Mouse (Mus musculus) embryonic facial prominence, embryonic 13.5 days (tissue): ENCODE measurements around the gene Utrn. TPM values are rescaled to one million over a fixed set of nuclear protein-coding genes. Genes with fewer than 3 reads are reported as not detected.

Experiments used
- ATAC-seq: fragments of 200-750 bp; cut with Nextera tagmentation; 2 replicates; pipeline ENCODE4 v1.8.0; 2017; ENCODE audit warnings: low read depth; ENCODE audit not compliant: insufficient number of reproducible peaks, insufficient read depth, low FRiP score, low TSS enrichment
- H3K27ac ChIP-seq: fragments of 300-500 bp; sonication (generic); 2 replicates; pipeline ENCODE4 v1.5.1; 2015; ENCODE audit warnings: moderate library complexity, mild to moderate bottlenecking, inconsistent platforms
- H3K27me3 ChIP-seq: fragments of 300-500 bp; sonication (generic); 2 replicates; pipeline ENCODE4 v1.6.1; 2015; ENCODE audit warnings: mild to moderate bottlenecking, inconsistent platforms
- H3K36me3 ChIP-seq: fragments of 300-500 bp; sonication (generic); 2 replicates; pipeline ENCODE4 v1.6.1; 2015; ENCODE audit warnings: mild to moderate bottlenecking, inconsistent platforms
- H3K4me1 ChIP-seq: fragments of 300-500 bp; sonication (generic); 2 replicates; pipeline ENCODE4 v1.6.1; 2015; ENCODE audit warnings: inconsistent platforms
- H3K4me2 ChIP-seq: fragments of 300-500 bp; sonication (generic); 2 replicates; pipeline ENCODE4 v1.6.1; 2015; ENCODE audit warnings: moderate library complexity, mild to moderate bottlenecking, inconsistent platforms
- H3K4me3 ChIP-seq: fragments of 300-500 bp; sonication (generic); 2 replicates; pipeline ENCODE4 v1.5.1; 2015; ENCODE audit warnings: mild to moderate bottlenecking, inconsistent platforms
- H3K9ac ChIP-seq: fragments of 300-500 bp; sonication (generic); 2 replicates; pipeline ENCODE4 v1.6.1; 2015; ENCODE audit warnings: mild to moderate bottlenecking, inconsistent platforms
- H3K9me3 ChIP-seq: fragments of 300-500 bp; sonication (generic); 2 replicates; pipeline ENCODE4 v1.6.1; 2016; ENCODE audit warnings: inconsistent platforms
- WGBS: fragments of 180-500 bp; shearing (Covaris S2); methylation state at CpG from one replicate; pipeline ENCODE4 v1.1.7; 2015; ENCODE audit warnings: mixed read lengths; 5-methylcytosine and 5-hydroxymethylcytosine counted together
- polyA plus RNA-seq: library from polyadenylated mRNA; unstranded; fragments of >200 nt; fragmentation: Nextera tagmentation; extraction: Ambion mirVana; gene quantifications from 2 replicates; pipeline ENCODE4 v1.2.1, GENCODE M21; 2015

The Utrn gene
- polyA plus RNA-seq, 1 experiment from 2014 or later, result 101 TPM

- ATAC-seq, result no peak
- WGBS, result 90% methylated on average over 1 of the region's 1 CpGs
- H3K4me1 ChIP-seq, result no peaks in the 10 kb centered on the region
These were observed 490.0 kb downstream of the Utrn start for GRCm38 (mm10) chr10:12379123-12379522.

GRCm38 (mm10) chr10:12377727-12378126, 491.4 kb downstream of the Utrn start:
- Histone ChIP-seq H3K4me2 (no peak overlapping the region), H3K36me3 (no peaks in the 10 kb centered on the region), H3K9me3 (no peaks in the 10 kb centered on the region), H3K27me3 (no peaks in the 10 kb centered on the region), H3K4me1 (no peaks in the 10 kb centered on the region), H3K9ac (no peak overlapping the region), H3K27ac (no peak overlapping the region), H3K4me3 (no peak overlapping the region)
- WGBS, result 69% methylated on average over 3 of the region's 3 CpGs
- ATAC-seq, result no peak

More at GRCm38 (mm10) chr10:12379123-12379522, 490.0 kb downstream of the Utrn start:
- no peaks in the 10 kb centered on the region for H3K9me3 ChIP-seq
- no peak overlapping the region for H3K27ac ChIP-seq
- H3K9ac ChIP-seq, result no peak overlapping the region
- H3K4me3 ChIP-seq, result no peak overlapping the region
- H3K36me3 ChIP-seq, result peaks cover 2% of the 10 kb centered on the region; the same call in 1 of the 2 replicates
- H3K27me3 ChIP-seq, result no peaks in the 10 kb centered on the region
- no peak overlapping the region for H3K4me2 ChIP-seq

- no peak overlapping the region for H3K27ac ChIP-seq
- H3K4me3 ChIP-seq, result no peak overlapping the region
- no peak overlapping the region for H3K9ac ChIP-seq
- H3K4me2 ChIP-seq, result no peak overlapping the region
- no peaks in the 10 kb centered on the region for H3K4me1 ChIP-seq
- WGBS, result 85% methylated on average over 2 of the region's 2 CpGs
- no peaks in the 10 kb centered on the region for H3K9me3 ChIP-seq
- no peaks in the 10 kb centered on the region for H3K27me3 ChIP-seq
- ATAC-seq, result no peak
- no peaks in the 10 kb centered on the region for H3K36me3 ChIP-seq
These were observed 493.1 kb downstream of the Utrn start for GRCm38 (mm10) chr10:12376015-12376414.

GRCm38 (mm10) chr10:12374741-12375140, 494.4 kb downstream of the Utrn start:
- Histone ChIP-seq H3K36me3 (no peaks in the 10 kb centered on the region), H3K4me1 (no peaks in the 10 kb centered on the region), H3K9me3 (no peaks in the 10 kb centered on the region), H3K4me2 (no peak overlapping the region), H3K9ac (no peak overlapping the region), H3K27me3 (no peaks in the 10 kb centered on the region), H3K4me3 (no peak overlapping the region), H3K27ac (no peak overlapping the region)
- ATAC-seq, result no peak
- WGBS, result 95% methylated on average over 1 of the region's 1 CpGs

- WGBS, result 77% methylated on average over 4 of the region's 4 CpGs
- Histone ChIP-seq H3K9ac (no peak overlapping the region), H3K4me3 (no peak overlapping the region), H3K9me3 (no peaks in the 10 kb centered on the region), H3K27ac (no peak overlapping the region), H3K4me2 (no peak overlapping the region), H3K4me1 (no peaks in the 10 kb centered on the region), H3K27me3 (no peaks in the 10 kb centered on the region), H3K36me3 (no peaks in the 10 kb centered on the region)
- ATAC-seq, result no peak
These were observed 514.6 kb downstream of the Utrn start for GRCm38 (mm10) chr10:12354556-12354955.

GRCm38 (mm10) chr10:12354106-12354505, 515.1 kb downstream of the Utrn start:
- no peak for ATAC-seq
- Histone ChIP-seq H3K9me3 (no peaks in the 10 kb centered on the region), H3K9ac (no peak overlapping the region), H3K27ac (no peak overlapping the region), H3K4me3 (no peak overlapping the region), H3K27me3 (no peaks in the 10 kb centered on the region), H3K4me2 (no peak overlapping the region), H3K4me1 (no peaks in the 10 kb centered on the region), H3K36me3 (no peaks in the 10 kb centered on the region)
- 82% methylated on average over 5 of the region's 5 CpGs for WGBS

GRCm38 (mm10) chr10:12339704-12340558, 529.2 kb downstream of the Utrn start:
- Histone ChIP-seq H3K4me1 (no peaks in the 10 kb centered on the region), H3K4me3 (no peak overlapping the region), H3K27me3 (no peaks in the 10 kb centered on the region), H3K27ac (no peak overlapping the region), H3K9ac (no peak overlapping the region), H3K36me3 (no peaks in the 10 kb centered on the region), H3K9me3 (no peaks in the 10 kb centered on the region), H3K4me2 (no peak overlapping the region)
- no peak for ATAC-seq
- 78% methylated on average over 10 of the region's 10 CpGs for WGBS

GRCm38 (mm10) chr10:12339005-12339703, 530.0 kb downstream of the Utrn start:
- Histone ChIP-seq H3K27me3 (no peaks in the 10 kb centered on the region), H3K9me3 (no peaks in the 10 kb centered on the region), H3K4me3 (no peak overlapping the region), H3K4me2 (no peak overlapping the region), H3K27ac (no peak overlapping the region), H3K4me1 (no peaks in the 10 kb centered on the region), H3K9ac (no peak overlapping the region), H3K36me3 (no peaks in the 10 kb centered on the region)
- ATAC-seq, result no peak
- WGBS, result 80% methylated on average over 9 of the region's 9 CpGs

Other genes starting within 250 kb of the Utrn start
- 3.6 and 4.5 TPM in 2 replicates for gene Stx11, start 94.9 kb upstream of the Utrn start, polyA plus RNA-seq
- gene Sf3b5, start 136.0 kb upstream of the Utrn start, polyA plus RNA-seq, result 38.4 and 40.1 TPM in 2 replicates
- 126 and 130 TPM in 2 replicates for gene Plagl1, start 191.1 kb upstream of the Utrn start, polyA plus RNA-seq